Mouse (Mus musculus): ENCODE results near the gene Rab44. TPM values are rescaled to one million over a fixed set of nuclear protein-coding genes. Genes with fewer than 3 reads are reported as not detected.

The Rab44 gene
- polyA plus RNA-seq, 1 experiment from 2014 or later = 0.13 TPM

- Histone ChIP-seq H3K4me3 (no peak overlapping the region), H3K9ac (no peak overlapping the region), H3K4me1 (replicated peaks) (peaks cover 22% of the 10 kb centered on the region), H3K27ac (ENCODE audit: poor library complexity, severe bottlenecking) (no peak overlapping the region), H3K36me3 (no peaks in the 10 kb centered on the region), H3K9me3 (replicated peaks) (no peaks in the 10 kb centered on the region), H3K4me2 (no peak overlapping the region), H3K27me3 (replicated peaks) (peaks cover 14% of the 10 kb centered on the region)
- no peak for ATAC-seq (ENCODE audit: insufficient number of reproducible peaks, low FRiP score)
- WGBS = 51% methylated on average over 5 of the region's 5 CpGs
Measured at GRCm38 (mm10) chr17:29092497-29092896, 21.4 kb upstream of the Rab44 start.

- no peak overlapping the region for H3K27ac ChIP-seq (ENCODE audit: poor library complexity, severe bottlenecking)
- H3K4me1 ChIP-seq (replicated peaks) = peaks cover 22% of the 10 kb centered on the region
- H3K4me2 ChIP-seq = peak overlapping the region; percentile 94
- H3K27me3 ChIP-seq (replicated peaks) = peaks cover 14% of the 10 kb centered on the region
- peaks cover under 1% of the 10 kb centered on the region; the same call in 1 of the 2 replicates for H3K36me3 ChIP-seq
- H3K9me3 ChIP-seq (replicated peaks) = no peaks in the 10 kb centered on the region
- WGBS = 8% methylated on average over 36 of the region's 36 CpGs
- H3K9ac ChIP-seq = peak overlapping the region; percentile 78
- H3K4me3 ChIP-seq = peak overlapping the region; percentile 60
- peak; percentile 81 for ATAC-seq (ENCODE audit: insufficient number of reproducible peaks, low FRiP score)
Measured at GRCm38 (mm10) chr17:29093110-29093952, 20.6 kb upstream of the Rab44 start.

- Histone ChIP-seq H3K4me2 (peak overlapping the region; percentile 94), H3K9ac (peak overlapping the region; percentile 78), H3K36me3 (peaks cover 7% of the 10 kb centered on the region), H3K27ac (ENCODE audit: poor library complexity, severe bottlenecking) (no peak overlapping the region), H3K4me1 (replicated peaks) (peaks cover 22% of the 10 kb centered on the region), H3K27me3 (replicated peaks) (peaks cover 14% of the 10 kb centered on the region), H3K4me3 (peak overlapping the region; percentile 60), H3K9me3 (replicated peaks) (no peaks in the 10 kb centered on the region)
- no peak for ATAC-seq (ENCODE audit: insufficient number of reproducible peaks, low FRiP score)
- WGBS = under 1% methylated on average over 24 of the region's 24 CpGs
Measured at GRCm38 (mm10) chr17:29093961-29094309, 20.0 kb upstream of the Rab44 start.

- Histone ChIP-seq H3K9ac (peak overlapping the region; percentile 78), H3K9me3 (replicated peaks) (no peaks in the 10 kb centered on the region), H3K27ac (ENCODE audit: poor library complexity, severe bottlenecking) (peak overlapping the region; percentile 46; the same call in 1 of the 2 replicates), H3K36me3 (peaks cover 11% of the 10 kb centered on the region), H3K4me2 (peak overlapping the region; percentile 94), H3K27me3 (replicated peaks) (peaks cover 14% of the 10 kb centered on the region), H3K4me3 (peak overlapping the region; percentile 60), H3K4me1 (replicated peaks) (peaks cover 22% of the 10 kb centered on the region)
- under 1% methylated on average over 71 of the region's 71 CpGs for WGBS
- peak; percentile 49 for ATAC-seq (ENCODE audit: insufficient number of reproducible peaks, low FRiP score)
Measured at GRCm38 (mm10) chr17:29094310-29095181, 19.4 kb upstream of the Rab44 start.

GRCm38 (mm10) chr17:29095201-29095733 lies 18.7 kb upstream of the Rab44 start:
- H3K27me3 ChIP-seq (replicated peaks) = peaks cover 14% of the 10 kb centered on the region
- H3K4me1 ChIP-seq (replicated peaks) = peaks cover 22% of the 10 kb centered on the region
- peak overlapping the region; percentile 78 for H3K9ac ChIP-seq
- H3K36me3 ChIP-seq = peaks cover 17% of the 10 kb centered on the region
- peak; percentile 75 for ATAC-seq (ENCODE audit: insufficient number of reproducible peaks, low FRiP score)
- 0 out of 2 replicates have a peak overlapping the region, but pooled peaks have one; percentile 46 for H3K27ac ChIP-seq (ENCODE audit: poor library complexity, severe bottlenecking)
- H3K9me3 ChIP-seq (replicated peaks) = no peaks in the 10 kb centered on the region
- WGBS = under 1% methylated on average over 44 of the region's 44 CpGs
- H3K4me2 ChIP-seq = peak overlapping the region; percentile 94
- H3K4me3 ChIP-seq = peak overlapping the region; percentile 60

- no peak for ATAC-seq (ENCODE audit: insufficient number of reproducible peaks, low FRiP score)
- 84% methylated on average over 6 of the region's 6 CpGs for WGBS
- H3K27ac ChIP-seq (ENCODE audit: poor library complexity, severe bottlenecking) = no peak overlapping the region
- H3K4me2 ChIP-seq = no peak overlapping the region
- peaks cover 22% of the 10 kb centered on the region for H3K36me3 ChIP-seq
- H3K9me3 ChIP-seq (replicated peaks) = no peaks in the 10 kb centered on the region
- no peak overlapping the region for H3K4me3 ChIP-seq
- H3K4me1 ChIP-seq (replicated peaks) = peaks cover 22% of the 10 kb centered on the region
- no peak overlapping the region for H3K9ac ChIP-seq
- H3K27me3 ChIP-seq (replicated peaks) = peaks cover 14% of the 10 kb centered on the region
Measured at GRCm38 (mm10) chr17:29096245-29096644, 17.7 kb upstream of the Rab44 start.

GRCm38 (mm10) chr17:29096851-29097561 lies 16.9 kb upstream of the Rab44 start:
- H3K4me3 ChIP-seq = no peak overlapping the region
- H3K27me3 ChIP-seq (replicated peaks) = peaks cover 12% of the 10 kb centered on the region
- WGBS = 60% methylated on average over 7 of the region's 7 CpGs
- no peak overlapping the region for H3K27ac ChIP-seq (ENCODE audit: poor library complexity, severe bottlenecking)
- peaks cover 22% of the 10 kb centered on the region for H3K36me3 ChIP-seq
- H3K4me1 ChIP-seq (replicated peaks) = peaks cover 22% of the 10 kb centered on the region
- no peak overlapping the region for H3K4me2 ChIP-seq
- H3K9ac ChIP-seq = no peak overlapping the region
- no peaks in the 10 kb centered on the region for H3K9me3 ChIP-seq (replicated peaks)
- ATAC-seq (ENCODE audit: insufficient number of reproducible peaks, low FRiP score) = no peak

GRCm38 (mm10) chr17:29098291-29098690 lies 15.7 kb upstream of the Rab44 start:
- no peak overlapping the region for H3K9ac ChIP-seq
- no peak for ATAC-seq (ENCODE audit: insufficient number of reproducible peaks, low FRiP score)
- H3K9me3 ChIP-seq (replicated peaks) = no peaks in the 10 kb centered on the region
- 0 out of 2 replicates have a peak, but pooled peaks cover 4% of the 10 kb centered on the region for H3K27me3 ChIP-seq (replicated peaks)
- H3K27ac ChIP-seq (ENCODE audit: poor library complexity, severe bottlenecking) = no peak overlapping the region
- peaks cover 19% of the 10 kb centered on the region for H3K4me1 ChIP-seq (replicated peaks)
- no peak overlapping the region for H3K4me3 ChIP-seq
- peaks cover 22% of the 10 kb centered on the region for H3K36me3 ChIP-seq
- H3K4me2 ChIP-seq = no peak overlapping the region
- WGBS = 94% methylated on average over 24 of the region's 24 CpGs

- no peak overlapping the region for H3K4me2 ChIP-seq
- peaks cover 13% of the 10 kb centered on the region for H3K4me1 ChIP-seq (replicated peaks)
- H3K27me3 ChIP-seq (replicated peaks) = 0 out of 2 replicates have a peak, but pooled peaks cover 4% of the 10 kb centered on the region
- H3K36me3 ChIP-seq = peaks cover 22% of the 10 kb centered on the region
- H3K4me3 ChIP-seq = no peak overlapping the region
- H3K9me3 ChIP-seq (replicated peaks) = no peaks in the 10 kb centered on the region
- no peak for ATAC-seq (ENCODE audit: insufficient number of reproducible peaks, low FRiP score)
- H3K27ac ChIP-seq (ENCODE audit: poor library complexity, severe bottlenecking) = no peak overlapping the region
- H3K9ac ChIP-seq = no peak overlapping the region
- 80% methylated on average over 8 of the region's 8 CpGs for WGBS
Measured at GRCm38 (mm10) chr17:29099076-29099475, 14.9 kb upstream of the Rab44 start.

- Histone ChIP-seq H3K4me2 (no peak overlapping the region), H3K9ac (no peak overlapping the region), H3K27ac (ENCODE audit: poor library complexity, severe bottlenecking) (no peak overlapping the region), H3K4me3 (no peak overlapping the region), H3K27me3 (replicated peaks) (0 out of 2 replicates have a peak, but pooled peaks cover 4% of the 10 kb centered on the region), H3K9me3 (replicated peaks) (no peaks in the 10 kb centered on the region), H3K4me1 (replicated peaks) (peaks cover 2% of the 10 kb centered on the region; the same call in 1 of the 2 replicates), H3K36me3 (peaks cover 22% of the 10 kb centered on the region)
- WGBS = 86% methylated on average over 7 of the region's 7 CpGs
- no peak for ATAC-seq (ENCODE audit: insufficient number of reproducible peaks, low FRiP score)
Measured at GRCm38 (mm10) chr17:29100627-29101026, 13.3 kb upstream of the Rab44 start.

Measured in heart, embryonic 12.5 days (tissue).